Mouse (Mus musculus) mouse embryonic stem cell (cell line): ENCODE measurements around the gene Fyttd1.
"Not testable (repeated sequence)": the region's sequence is repeated elsewhere in the genome, so short reads cannot be mapped to it uniquely, and the experiment has no call there.

Experiments
- in situ Hi-C, 2 experiments: fragments of 300-500 bp; cut with MboI; formaldehyde crosslinking; loops; 1 replicate in 1 of 2; 3 replicates in 1 of 2; pipeline ENCODE4 v1.14.3; 2019 to 2020; ENCODE audit warnings: low sequenced_read_pairs in 2 of 2, low pct_unique_long_range_greater_than_20kb in 1 of 2, mixed read lengths in 1 of 2; ENCODE audit not compliant: unreplicated experiment in 1 of 2

Fyttd1 gene

DNA sequence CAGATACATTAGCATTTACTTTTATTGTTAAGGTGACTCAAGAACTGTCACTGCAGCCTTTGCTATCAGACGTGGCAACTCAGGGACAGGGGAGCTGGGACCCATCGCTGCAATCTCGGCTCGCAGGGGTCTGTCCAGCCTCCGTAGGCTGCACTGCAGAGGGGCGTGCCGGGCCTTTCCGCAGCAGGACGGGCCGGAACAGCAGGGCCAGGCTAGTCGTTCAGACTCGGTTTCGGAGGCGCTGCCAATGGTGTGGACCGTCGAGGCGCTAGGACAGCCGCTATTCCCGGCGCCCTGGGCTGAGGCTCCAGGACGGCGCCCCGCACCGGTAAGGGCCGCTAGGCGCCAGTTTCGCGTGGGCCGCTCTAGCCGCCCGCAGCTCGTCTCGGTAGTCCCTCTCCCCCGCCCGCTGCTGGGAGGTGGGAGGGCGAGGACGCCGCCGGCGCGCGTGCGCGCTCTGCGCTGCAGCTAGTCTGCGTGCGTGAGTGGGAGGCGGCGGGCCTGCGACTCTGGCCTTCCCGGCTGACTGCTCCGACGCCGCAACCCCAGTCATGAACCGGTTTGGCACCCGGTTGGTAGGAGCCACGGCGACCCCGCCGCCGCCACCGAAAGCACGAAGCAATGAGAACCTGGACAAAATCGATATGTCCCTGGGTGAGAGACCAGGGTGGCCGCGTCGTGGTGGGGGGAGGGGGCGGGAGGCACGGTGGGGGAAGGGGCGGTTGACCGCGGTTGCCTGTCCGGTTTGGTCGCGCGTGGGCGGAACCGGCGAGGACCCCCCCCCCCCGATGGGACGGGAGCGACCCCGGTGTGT is at the start of gene Fyttd1, which contains the start of gene Rubcn:
Gene Fyttd1 (plus strand): TSS at position 158 of the 814 bp plus-strand sequence.
Gene Rubcn (minus strand): TSS at position 424 of the 814 bp plus-strand sequence.
- in situ Hi-C loops = no loop called here

DNA sequence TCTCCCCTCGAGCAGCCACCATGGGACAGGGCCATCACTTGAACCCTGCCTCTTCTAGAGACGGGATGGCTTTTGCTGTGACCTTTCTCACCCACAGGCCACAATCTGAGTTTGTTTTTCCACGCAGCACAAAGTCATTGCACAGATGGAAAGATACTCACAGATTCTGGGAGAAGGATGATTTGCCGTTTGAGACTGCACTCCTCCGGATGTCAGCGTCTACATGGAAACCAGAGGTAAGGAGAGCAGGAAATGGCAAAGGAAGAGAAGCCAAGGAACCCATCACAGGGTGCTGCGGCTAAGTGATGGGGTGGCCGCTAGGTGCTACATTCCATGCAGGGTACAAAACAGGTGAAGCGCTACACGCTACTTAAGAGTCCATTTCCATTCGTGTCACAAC is 48.2 kb upstream of the Fyttd1 start:
- in situ Hi-C loops = no loop called here

- in situ Hi-C loops = no loop called here
Measured at GRCm38 (mm10) chr16:32831501-32831900, 45.8 kb upstream of the Fyttd1 start.

DNA sequence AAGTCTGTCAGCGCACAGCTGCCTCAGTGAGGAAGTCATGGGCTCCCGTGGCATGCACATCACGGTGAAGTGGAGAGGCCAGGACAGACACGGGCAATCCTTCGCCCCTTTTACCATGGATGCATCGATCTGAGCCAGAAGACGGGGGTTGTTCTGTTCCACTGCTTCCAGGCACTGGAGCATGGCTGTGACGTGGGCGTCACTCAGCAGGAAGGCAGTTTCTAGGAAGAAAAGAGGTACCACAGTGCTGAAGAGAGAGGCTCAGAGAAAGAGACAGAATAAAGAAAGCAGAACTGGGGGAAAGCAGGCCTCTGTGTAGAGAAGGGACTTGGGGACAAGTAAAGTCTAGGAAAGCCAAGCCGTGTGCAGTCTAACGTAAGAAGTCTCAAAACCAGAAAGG is 30.2 kb upstream of the Fyttd1 start:
- in situ Hi-C loops = no loop called here

DNA sequence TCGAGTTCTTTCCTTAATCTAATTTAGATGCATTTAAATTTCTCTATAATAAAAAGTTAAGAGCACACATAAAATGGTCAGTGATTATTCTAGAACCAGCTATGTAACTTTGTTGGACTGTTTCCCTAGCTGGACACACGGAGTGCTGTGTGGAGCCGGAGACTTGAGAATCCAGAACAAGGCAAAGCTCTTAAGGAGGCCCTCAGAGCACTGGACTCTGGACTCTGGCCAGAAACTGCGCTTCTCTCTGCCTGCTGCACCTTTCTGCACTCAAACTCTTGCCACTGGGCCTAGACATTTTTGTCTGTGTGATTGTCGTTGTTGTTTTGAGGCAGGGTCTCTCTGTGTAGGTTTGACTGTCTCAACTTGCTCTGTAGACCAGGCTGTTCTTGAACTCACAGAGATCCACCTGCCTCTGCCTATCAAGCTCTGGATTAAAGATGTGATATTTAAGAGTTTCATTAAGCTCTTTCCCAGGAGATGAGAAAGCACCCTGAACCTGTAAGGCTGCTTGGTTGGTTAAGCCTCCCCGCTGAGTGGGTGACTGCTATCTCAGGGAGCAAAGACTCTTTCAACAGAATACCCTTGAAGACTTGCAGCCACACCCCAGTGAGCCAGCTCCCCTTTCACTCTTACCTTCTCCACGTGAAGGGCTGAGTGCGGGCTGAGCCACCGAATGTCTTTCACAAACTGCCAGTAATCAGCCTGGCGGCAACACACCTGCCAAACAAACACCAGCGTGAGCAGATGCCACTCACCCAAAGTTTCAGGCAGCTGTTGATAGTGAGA is 28.1 kb upstream of the Fyttd1 start:
- in situ Hi-C loops = no loop called here

- in situ Hi-C loops = no loop called here
Measured at GRCm38 (mm10) chr16:32853492-32854049, 23.7 kb upstream of the Fyttd1 start.

DNA sequence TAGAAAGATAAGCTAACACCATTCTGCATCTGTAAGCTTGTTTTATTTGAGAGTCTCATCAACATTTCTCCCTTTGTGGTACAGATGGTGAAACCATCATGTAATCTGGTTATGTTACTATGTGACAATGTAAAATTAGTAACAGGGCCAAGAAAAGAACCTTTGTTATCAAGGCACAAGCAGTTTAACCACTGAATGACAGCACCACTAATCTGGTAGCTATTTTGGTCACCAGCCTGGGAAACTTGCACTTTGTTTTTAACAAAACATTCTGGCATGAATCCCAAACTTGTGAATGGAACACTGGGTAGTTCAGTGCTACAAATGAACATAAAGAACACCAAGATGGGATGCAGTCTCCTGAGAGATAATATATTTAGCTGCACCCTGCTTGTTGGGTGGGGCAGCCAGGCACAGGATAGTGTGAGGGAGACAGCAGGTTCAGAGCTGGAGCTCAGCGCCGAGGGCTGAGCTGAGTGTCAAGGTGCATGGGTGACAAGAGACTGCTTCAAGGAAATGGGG is 23.2 kb upstream of the Fyttd1 start:
- in situ Hi-C loops = no loop called here

DNA sequence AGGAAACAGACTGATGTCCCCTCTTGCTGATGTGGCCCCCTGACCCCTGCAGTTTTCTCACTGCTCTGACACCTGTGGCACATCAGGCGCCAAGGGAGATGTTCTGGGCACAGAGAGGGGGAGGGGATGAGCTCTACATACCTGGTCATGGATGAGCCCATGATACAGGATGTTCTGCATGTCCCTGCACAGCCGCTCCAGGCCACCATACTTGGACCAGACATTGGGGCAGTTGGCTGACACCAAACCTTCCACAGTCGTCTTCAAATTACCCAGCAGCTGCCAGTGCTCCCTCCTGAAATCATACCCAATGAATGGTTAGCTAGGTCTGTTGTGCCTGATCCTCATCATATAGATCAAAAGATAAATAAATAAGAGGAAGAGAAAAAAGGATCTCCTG is 20.5 kb upstream of the Fyttd1 start:
- in situ Hi-C loops = no loop called here

DNA sequence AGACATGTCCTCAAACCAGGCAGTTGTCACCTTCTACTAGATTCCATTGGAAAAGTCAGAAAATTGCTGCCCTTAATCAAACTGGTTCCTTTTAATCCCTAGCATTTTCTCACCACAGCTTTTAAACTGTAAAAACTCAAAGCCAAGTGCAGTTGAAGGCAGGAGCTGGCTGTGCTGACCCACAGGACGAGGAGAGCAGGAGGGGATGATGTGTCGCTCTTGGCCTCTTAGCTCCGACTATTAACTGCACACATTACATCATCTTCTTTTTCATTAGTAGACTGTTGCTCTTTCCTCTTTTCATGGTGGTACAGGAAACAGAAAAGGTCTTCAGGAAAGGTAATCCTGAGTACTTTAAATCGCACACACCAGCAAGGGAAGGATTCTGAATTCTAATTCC is 18.9 kb upstream of the Fyttd1 start:
- in situ Hi-C loops = no loop called here

GRCm38 (mm10) chr16:32858771-32859636 is 18.3 kb upstream of the Fyttd1 start:
- in situ Hi-C loops = no loop called here

- in situ Hi-C loops = no loop called here
Measured at GRCm38 (mm10) chr16:32861813-32862385, 15.4 kb upstream of the Fyttd1 start.

- in situ Hi-C loops = no loop called here
Measured at GRCm38 (mm10) chr16:32865401-32865800, 11.9 kb upstream of the Fyttd1 start.

DNA sequence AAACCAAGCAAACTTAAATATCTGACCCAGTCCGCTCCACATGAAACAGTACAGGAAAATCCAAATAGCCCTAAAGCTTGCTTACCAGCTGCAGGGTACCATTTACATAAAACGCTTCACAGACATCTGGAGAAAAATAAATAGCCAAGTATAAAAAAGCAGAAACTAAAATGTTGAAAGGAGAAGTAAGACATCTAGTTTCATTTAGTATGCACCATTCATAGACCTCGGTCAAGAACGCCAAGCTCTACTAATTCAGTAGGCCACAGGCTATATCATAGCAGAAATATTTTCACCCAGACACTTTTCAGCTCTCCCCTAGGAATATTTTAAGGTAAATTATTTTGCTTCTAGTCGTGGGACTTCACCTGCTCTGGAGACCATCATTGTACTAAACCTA is 10.6 kb upstream of the Fyttd1 start:
- in situ Hi-C loops = no loop called here

DNA sequence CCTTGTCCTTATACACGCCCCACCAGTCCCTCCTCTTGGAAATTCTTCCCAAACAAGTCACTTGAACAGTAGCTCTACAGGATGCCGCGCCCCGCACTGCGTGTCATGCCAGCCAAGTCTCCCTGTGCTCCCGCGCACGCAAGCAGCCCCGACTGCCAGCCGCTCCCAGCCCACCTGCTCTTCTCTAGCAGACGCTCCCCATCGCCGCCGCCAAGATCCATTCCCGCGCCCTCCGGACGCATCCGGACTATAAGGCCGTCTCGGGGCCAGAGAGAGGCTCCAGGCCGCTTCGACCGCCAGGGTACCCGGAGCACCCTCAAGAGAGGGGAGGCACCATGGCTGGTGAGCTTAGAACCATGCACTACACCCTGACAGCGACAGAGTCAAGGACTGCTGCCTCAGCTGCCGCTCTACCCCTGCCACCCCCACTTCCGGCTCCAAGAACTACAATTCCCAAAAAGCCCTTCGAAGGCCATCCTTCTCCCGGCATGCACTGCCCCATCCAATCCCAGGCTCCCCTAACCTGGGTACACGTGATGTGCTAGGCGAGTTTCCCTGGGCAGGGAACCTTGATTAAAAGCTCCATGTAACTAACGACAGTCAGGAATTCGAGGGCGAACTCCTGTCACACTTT is 9.3 kb upstream of the Fyttd1 start:
- in situ Hi-C loops = no loop called here

- in situ Hi-C loops = no loop called here
Measured at GRCm38 (mm10) chr16:32870231-32870630, 7.1 kb upstream of the Fyttd1 start.

GRCm38 (mm10) chr16:32873366-32873765 is 3.9 kb upstream of the Fyttd1 start:
- in situ Hi-C loops = no loop called here

DNA sequence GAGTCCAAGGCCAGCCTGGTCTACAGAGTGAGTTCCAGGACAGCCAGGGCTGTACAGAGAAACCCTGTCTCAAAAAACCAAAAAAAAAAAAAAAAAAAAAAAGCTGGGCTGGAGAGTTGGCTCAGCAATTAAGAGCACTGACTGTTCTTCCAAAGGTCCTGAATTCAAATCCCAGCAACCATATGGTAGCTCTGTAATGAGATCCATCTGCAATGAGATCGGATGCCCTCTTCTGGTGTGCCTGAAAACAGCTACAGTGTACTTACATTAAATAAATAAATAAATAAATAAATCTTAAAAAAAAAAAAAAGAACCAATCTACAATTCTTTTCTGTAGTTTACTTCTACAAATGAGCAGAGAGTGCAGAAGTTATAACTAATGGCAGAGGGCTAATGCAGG is 2.0 kb upstream of the Fyttd1 start:
- in situ Hi-C loops = not testable (repeated sequence)

DNA sequence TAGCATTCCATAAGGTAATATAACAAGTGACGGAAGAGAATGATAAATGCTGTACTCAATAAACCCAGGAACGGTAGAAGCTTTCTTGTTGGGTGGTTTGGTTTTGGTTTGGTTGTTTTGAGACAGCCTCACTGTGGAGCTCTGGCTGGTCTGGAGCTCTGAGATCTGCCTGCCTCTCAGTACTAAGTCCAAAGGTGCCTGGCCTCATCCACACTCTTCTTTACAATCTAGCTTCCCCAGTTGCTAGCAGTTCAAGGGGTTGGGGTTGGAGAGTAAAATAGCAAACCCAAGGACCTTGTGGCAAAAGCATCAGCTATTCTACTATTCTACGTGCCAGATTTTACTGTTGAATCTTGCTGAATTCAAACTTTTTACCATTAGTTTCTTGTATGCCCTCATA is 1.5 kb upstream of the Fyttd1 start:
- in situ Hi-C loops = no loop called here
